Mouse (Mus musculus) G1E (cell line): ENCODE measurements around the gene Pde4d. TPM values are rescaled to one million over a fixed set of nuclear protein-coding genes. Genes with fewer than 3 reads are reported as not detected.
"Not testable (repeated sequence)": the region's sequence is repeated elsewhere in the genome, so short reads cannot be mapped to it uniquely, and the experiment has no call there.

Experiments used
- ATAC-seq: 2 replicates; pipeline ENCODE4 v1.8.0; 2016; ENCODE audit warnings: mild to moderate bottlenecking; ENCODE audit not compliant: insufficient number of reproducible peaks, poor library complexity, low FRiP score, severe bottlenecking; ENCODE audit errors: extremely low read depth
- DNase-seq: peaks from one replicate; pipeline ENCODE4 v3.0.0; 2012; ENCODE audit warnings: low spot score
- H3K27me3 ChIP-seq: 2 replicates; pipeline ENCODE4 v1.6.1; 2012; ENCODE audit warnings: mild to moderate bottlenecking, low read length, inconsistent platforms; ENCODE audit not compliant: insufficient read depth
- H3K36me3 ChIP-seq: replicated peaks from 2 replicates; pipeline ENCODE3; 2012; ENCODE audit warnings: mild to moderate bottlenecking, inconsistent platforms
- H3K4me1 ChIP-seq: 2 replicates; pipeline ENCODE4 v1.6.1; 2012; ENCODE audit warnings: low read depth, low read length, inconsistent platforms, mixed read lengths; ENCODE audit not compliant: insufficient read depth
- H3K4me3 ChIP-seq: 2 replicates; pipeline ENCODE4 v1.5.1; 2012; ENCODE audit warnings: low read depth, mild to moderate bottlenecking, inconsistent platforms, low read length, moderate library complexity, mixed read lengths
- H3K9me3 ChIP-seq: replicated peaks from 2 replicates; pipeline ENCODE4 v1.6.1; 2012; ENCODE audit warnings: inconsistent platforms
- CTCF ChIP-seq: IDR thresholded peaks from 2 replicates; pipeline ENCODE4 v1.5.1; 2012; ENCODE audit warnings: low read depth, low read length, inconsistent platforms, mixed read lengths
- GATA1 ChIP-seq: IDR thresholded peaks from 2 replicates; pipeline ENCODE4 v1.6.1; 2012; ENCODE audit warnings: borderline replicate concordance, low read length, inconsistent platforms, mixed read lengths
- GATA2 ChIP-seq: IDR thresholded peaks from 2 replicates; pipeline ENCODE4 v1.6.1; 2012; ENCODE audit warnings: low read depth, low read length, inconsistent platforms, borderline replicate concordance
- POLR2AphosphoS5 ChIP-seq: IDR thresholded peaks from 2 replicates; pipeline ENCODE4 v1.6.1; 2012; ENCODE audit warnings: low read depth, low read length, inconsistent platforms; ENCODE audit not compliant: insufficient replicate concordance
- TAL1 ChIP-seq: conservative IDR thresholded peaks from 2 replicates; pipeline ENCODE4 v1.6.1; 2012; ENCODE audit warnings: low read depth, low read length, inconsistent platforms, mixed read lengths
- polyA plus RNA-seq: library from polyadenylated mRNA; stranded (reverse); fragments of >175 nt; gene quantifications from 2 replicates; pipeline ENCODE4 v1.2.3, GENCODE M21; 2012
- total RNA-seq, 2 experiments: library from RNA; stranded (forward) in 1 of 2; stranded (reverse) in 1 of 2; fragments of 200-1000 nt in 1 of 2; fragments of >200 nt in 1 of 2; fragmentation: Nextera tagmentation in 1 of 2; gene quantifications; 2 replicates each; pipeline ENCODE4 v1.2.3; 2014 to 2017

Pde4d gene
- total and polyA plus RNA-seq, 3 experiments = 8.2 to 124 (median 22.6) TPM

GRCm38 (mm10) chr13:108722234-108722633 lies 272.5 kb downstream of the Pde4d start:
- TF ChIP-seq POLR2AphosphoS5 (no peak), TAL1 (no peak), GATA2 (no peak), GATA1 (no peak), CTCF (no peak)
- no peak for ATAC-seq
- no peak for DNase-seq
- no peaks in the 10 kb centered on the region for H3K9me3 ChIP-seq
- H3K27me3 ChIP-seq = no peaks in the 10 kb centered on the region
- no peak overlapping the region for H3K4me3 ChIP-seq
- no peaks in the 10 kb centered on the region for H3K4me1 ChIP-seq
- no peaks in the 10 kb centered on the region for H3K36me3 ChIP-seq

GRCm38 (mm10) chr13:108734356-108734755 lies 284.6 kb downstream of the Pde4d start:
- DNase-seq, H3K4me1 ChIP-seq, H3K27me3 ChIP-seq, H3K9me3 ChIP-seq, H3K36me3 ChIP-seq, H3K4me3 ChIP-seq, ATAC-seq: not testable (repeated sequence)

- Histone ChIP-seq H3K36me3 (no peaks in the 10 kb centered on the region), H3K4me3 (no peak overlapping the region), H3K4me1 (no peaks in the 10 kb centered on the region), H3K27me3 (no peaks in the 10 kb centered on the region), H3K9me3 (no peaks in the 10 kb centered on the region)
- ATAC-seq (no peak), DNase-seq (no peak)
- no peak for TF ChIP-seq TAL1
- TF ChIP-seq CTCF = no peak
- no peak for TF ChIP-seq POLR2AphosphoS5
- TF ChIP-seq GATA1 = no peak
- no peak for TF ChIP-seq GATA2
Measured at GRCm38 (mm10) chr13:108751155-108751840, 301.6 kb downstream of the Pde4d start.

GRCm38 (mm10) chr13:108757477-108757876 lies 307.7 kb downstream of the Pde4d start:
- Histone ChIP-seq H3K36me3 (no peaks in the 10 kb centered on the region), H3K4me3 (no peak overlapping the region), H3K9me3 (no peaks in the 10 kb centered on the region), H3K27me3 (no peaks in the 10 kb centered on the region), H3K4me1 (no peaks in the 10 kb centered on the region)
- TF ChIP-seq POLR2AphosphoS5 (no peak), TAL1 (no peak), CTCF (no peak), GATA1 (no peak), GATA2 (no peak)
- no peak for DNase-seq
- ATAC-seq = no peak

- DNase-seq = no peak
- Histone ChIP-seq H3K36me3 (no peaks in the 10 kb centered on the region), H3K4me1 (no peaks in the 10 kb centered on the region), H3K27me3 (no peaks in the 10 kb centered on the region; the same call in 1 of the 2 replicates), H3K9me3 (no peaks in the 10 kb centered on the region), H3K4me3 (no peak overlapping the region)
- no peak for TF ChIP-seq CTCF
- no peak for TF ChIP-seq GATA2
- TF ChIP-seq POLR2AphosphoS5 = no peak
- no peak for TF ChIP-seq TAL1
- no peak for TF ChIP-seq GATA1
- no peak for ATAC-seq
Measured at GRCm38 (mm10) chr13:108758331-108758730, 308.6 kb downstream of the Pde4d start.

GRCm38 (mm10) chr13:108759140-108759539 lies 309.4 kb downstream of the Pde4d start:
- Histone ChIP-seq H3K36me3 (no peaks in the 10 kb centered on the region), H3K27me3 (no peaks in the 10 kb centered on the region; the same call in 1 of the 2 replicates), H3K4me1 (no peaks in the 10 kb centered on the region), H3K4me3 (no peak overlapping the region), H3K9me3 (no peaks in the 10 kb centered on the region)
- no peak for TF ChIP-seq GATA2
- TF ChIP-seq TAL1 = no peak
- no peak for TF ChIP-seq GATA1
- TF ChIP-seq POLR2AphosphoS5 = no peak
- TF ChIP-seq CTCF = no peak
- ATAC-seq = no peak
- DNase-seq = no peak

GRCm38 (mm10) chr13:108763295-108763694 lies 313.5 kb downstream of the Pde4d start:
- Histone ChIP-seq H3K27me3 (no peaks in the 10 kb centered on the region; the same call in 1 of the 2 replicates), H3K36me3 (no peaks in the 10 kb centered on the region), H3K4me1 (no peaks in the 10 kb centered on the region), H3K9me3 (no peaks in the 10 kb centered on the region), H3K4me3 (no peak overlapping the region)
- ATAC-seq = no peak
- TF ChIP-seq POLR2AphosphoS5 = no peak
- no peak for DNase-seq
